Mouse (Mus musculus) intestine, embryonic 15.5 days (tissue): ENCODE results near the gene Ech1. TPM values are rescaled to one million over a fixed set of nuclear protein-coding genes. Genes with fewer than 3 reads are reported as not detected.

Experiments
- ATAC-seq: fragments of 200-750 bp; cut with Nextera tagmentation; 2 replicates; pipeline ENCODE4 v1.8.0; 2017; ENCODE audit warnings: moderate TSS enrichment, moderate library complexity
- H3K27ac ChIP-seq: fragments of 300-500 bp; sonication (generic); 2 replicates; pipeline ENCODE4 v1.5.1; 2015; ENCODE audit warnings: mild to moderate bottlenecking, inconsistent platforms
- H3K27me3 ChIP-seq: fragments of 300-500 bp; sonication (generic); replicated peaks from 2 replicates; pipeline ENCODE4 v1.6.1; 2015; ENCODE audit warnings: inconsistent platforms
- H3K36me3 ChIP-seq: fragments of 300-500 bp; sonication (generic); 2 replicates; pipeline ENCODE4 v1.6.1; 2015; ENCODE audit warnings: inconsistent platforms
- H3K4me1 ChIP-seq: fragments of 300-500 bp; sonication (generic); replicated peaks from 2 replicates; pipeline ENCODE4 v1.6.1; 2015; ENCODE audit warnings: inconsistent platforms
- H3K4me2 ChIP-seq: fragments of 300-500 bp; sonication (generic); replicated peaks from 2 replicates; pipeline ENCODE4 v1.6.1; 2015; ENCODE audit warnings: mild to moderate bottlenecking, inconsistent platforms
- H3K4me3 ChIP-seq: fragments of 300-500 bp; sonication (generic); replicated peaks from 2 replicates; pipeline ENCODE4 v1.5.1; 2015; ENCODE audit warnings: inconsistent platforms
- H3K9ac ChIP-seq: fragments of 300-500 bp; sonication (generic); 2 replicates; pipeline ENCODE4 v1.6.1; 2015; ENCODE audit warnings: inconsistent platforms
- H3K9me3 ChIP-seq: fragments of 300-500 bp; sonication (generic); 2 replicates; pipeline ENCODE4 v1.6.1; 2016; ENCODE audit warnings: inconsistent platforms
- WGBS: fragments of 180-500 bp; shearing (Covaris S2); methylation state at CpG from one replicate; pipeline ENCODE4 v1.1.7; 2015; 5-methylcytosine and 5-hydroxymethylcytosine counted together
- polyA plus RNA-seq: library from polyadenylated mRNA; unstranded; fragments of >200 nt; fragmentation: Nextera tagmentation; extraction: Ambion mirVana; gene quantifications from 2 replicates; pipeline ENCODE4 v1.2.1, GENCODE M21; 2015

Gene Ech1
- polyA plus RNA-seq, 1 experiment from 2014 or later = 234 TPM

GRCm38 (mm10) chr7:28838331-28838730 lies 13.3 kb downstream of the Ech1 start:
- Histone ChIP-seq H3K4me1 (0 out of 2 replicates have a peak, but pooled peaks cover 2% of the 10 kb centered on the region), H3K27ac (peak overlapping the region; percentile 88), H3K27me3 (no peaks in the 10 kb centered on the region), H3K36me3 (no peaks in the 10 kb centered on the region), H3K9ac (0 out of 2 replicates have a peak overlapping the region, but pooled peaks have one; percentile 21), H3K4me3 (no peak overlapping the region), H3K9me3 (no peaks in the 10 kb centered on the region), H3K4me2 (peak overlapping the region; percentile 57)
- peak; percentile 61 for ATAC-seq
- WGBS = 55% methylated on average over 9 of the region's 9 CpGs

- Histone ChIP-seq H3K9ac (no peak overlapping the region), H3K4me2 (no peak overlapping the region), H3K27ac (no peak overlapping the region), H3K4me1 (0 out of 2 replicates have a peak, but pooled peaks cover 6% of the 10 kb centered on the region), H3K9me3 (no peaks in the 10 kb centered on the region), H3K4me3 (no peak overlapping the region), H3K36me3 (no peaks in the 10 kb centered on the region), H3K27me3 (no peaks in the 10 kb centered on the region)
- ATAC-seq = no peak
- WGBS = 79% methylated on average over 1 of the region's 1 CpGs
Measured at GRCm38 (mm10) chr7:28847273-28847672, 22.3 kb downstream of the Ech1 start.

- Histone ChIP-seq H3K36me3 (no peaks in the 10 kb centered on the region), H3K4me3 (no peak overlapping the region), H3K4me2 (no peak overlapping the region), H3K27me3 (no peaks in the 10 kb centered on the region), H3K9me3 (no peaks in the 10 kb centered on the region), H3K4me1 (0 out of 2 replicates have a peak, but pooled peaks cover 6% of the 10 kb centered on the region), H3K27ac (peak overlapping the region; percentile 42; the same call in 1 of the 2 replicates), H3K9ac (no peak overlapping the region)
- 24% methylated on average over 1 of the region's 1 CpGs for WGBS
- ATAC-seq = peak; percentile 73
Measured at GRCm38 (mm10) chr7:28849700-28850236, 24.8 kb downstream of the Ech1 start.

- Histone ChIP-seq H3K4me3 (no peak overlapping the region), H3K27me3 (no peaks in the 10 kb centered on the region), H3K36me3 (no peaks in the 10 kb centered on the region), H3K9ac (no peak overlapping the region), H3K9me3 (no peaks in the 10 kb centered on the region), H3K27ac (0 out of 2 replicates have a peak overlapping the region, but pooled peaks have one; percentile 42), H3K4me2 (no peak overlapping the region), H3K4me1 (0 out of 2 replicates have a peak, but pooled peaks cover 6% of the 10 kb centered on the region)
- WGBS = 75% methylated on average over 4 of the region's 4 CpGs
- peak; percentile 72 for ATAC-seq
Measured at GRCm38 (mm10) chr7:28850642-28851041, 25.6 kb downstream of the Ech1 start.

- Histone ChIP-seq H3K36me3 (no peaks in the 10 kb centered on the region), H3K4me2 (no peak overlapping the region), H3K9ac (no peak overlapping the region), H3K27me3 (no peaks in the 10 kb centered on the region), H3K4me3 (no peak overlapping the region), H3K27ac (no peak overlapping the region), H3K9me3 (no peaks in the 10 kb centered on the region), H3K4me1 (peaks cover 9% of the 10 kb centered on the region)
- 88% methylated on average over 2 of the region's 2 CpGs for WGBS
- no peak for ATAC-seq
Measured at GRCm38 (mm10) chr7:28859953-28860352, 34.9 kb downstream of the Ech1 start.

GRCm38 (mm10) chr7:28860898-28861297 lies 35.9 kb downstream of the Ech1 start:
- Histone ChIP-seq H3K9me3 (no peaks in the 10 kb centered on the region), H3K4me3 (no peak overlapping the region), H3K9ac (no peak overlapping the region), H3K27me3 (no peaks in the 10 kb centered on the region), H3K4me1 (peaks cover 15% of the 10 kb centered on the region), H3K27ac (no peak overlapping the region), H3K4me2 (no peak overlapping the region), H3K36me3 (no peaks in the 10 kb centered on the region)
- WGBS = 88% methylated on average over 6 of the region's 6 CpGs
- no peak for ATAC-seq

GRCm38 (mm10) chr7:28862817-28863499 lies 37.9 kb downstream of the Ech1 start:
- Histone ChIP-seq H3K4me3 (no peak overlapping the region), H3K4me2 (no peak overlapping the region), H3K9ac (no peak overlapping the region), H3K36me3 (no peaks in the 10 kb centered on the region), H3K27ac (no peak overlapping the region), H3K9me3 (no peaks in the 10 kb centered on the region), H3K27me3 (no peaks in the 10 kb centered on the region), H3K4me1 (peaks cover 28% of the 10 kb centered on the region)
- no peak for ATAC-seq
- WGBS = 72% methylated on average over 15 of the region's 15 CpGs

GRCm38 (mm10) chr7:28863540-28863939 lies 38.5 kb downstream of the Ech1 start, which contains the start of gene Lgals7:
TSS of gene Lgals7 (plus strand) at chr7:28863853.
- Histone ChIP-seq H3K36me3 (no peaks in the 10 kb centered on the region), H3K4me2 (no peak within 1 kb of the TSS), H3K9ac (no peak within 1 kb of the TSS), H3K4me1 (peaks cover 28% of the 10 kb centered on the region), H3K4me3 (no peak within 1 kb of the TSS), H3K27ac (no peak within 1 kb of the TSS), H3K9me3 (no peaks in the 10 kb centered on the region), H3K27me3 (no peaks in the 10 kb centered on the region)
- ATAC-seq = no peak
- 83% methylated on average over 6 of the region's 6 CpGs for WGBS

GRCm38 (mm10) chr7:28864288-28864750 lies 39.3 kb downstream of the Ech1 start:
- Histone ChIP-seq H3K9ac (no peak overlapping the region), H3K27ac (no peak overlapping the region), H3K36me3 (no peaks in the 10 kb centered on the region), H3K27me3 (no peaks in the 10 kb centered on the region), H3K4me1 (peaks cover 28% of the 10 kb centered on the region), H3K4me2 (no peak overlapping the region), H3K4me3 (no peak overlapping the region), H3K9me3 (no peaks in the 10 kb centered on the region)
- WGBS = 45% methylated on average over 9 of the region's 9 CpGs
- no peak for ATAC-seq

- no peaks in the 10 kb centered on the region for H3K36me3 ChIP-seq
- H3K4me1 ChIP-seq = peaks cover 28% of the 10 kb centered on the region
- H3K4me3 ChIP-seq = peak overlapping the region; percentile 19
- H3K9me3 ChIP-seq = no peaks in the 10 kb centered on the region
- H3K27me3 ChIP-seq = no peaks in the 10 kb centered on the region
- H3K9ac ChIP-seq = peak overlapping the region; percentile 18
- H3K27ac ChIP-seq = 0 out of 2 replicates have a peak overlapping the region, but pooled peaks have one; percentile 5
- 38% methylated on average over 33 of the region's 33 CpGs for WGBS
- peak overlapping the region; percentile 58 for H3K4me2 ChIP-seq
- ATAC-seq = peak; percentile 60
Measured at GRCm38 (mm10) chr7:28865481-28866300, 40.7 kb downstream of the Ech1 start.

GRCm38 (mm10) chr7:28866769-28867507 lies 41.9 kb downstream of the Ech1 start:
- H3K4me2 ChIP-seq = peak overlapping the region; percentile 51; the same call in 1 of the 2 replicates
- peak overlapping the region; percentile 40; the same call in 1 of the 2 replicates for H3K27ac ChIP-seq

More at GRCm38 (mm10) chr7:28866769-28867507, 41.9 kb downstream of the Ech1 start:
- H3K27me3 ChIP-seq = no peaks in the 10 kb centered on the region
- 90% methylated on average over 28 of the region's 28 CpGs for WGBS
- H3K9ac ChIP-seq = no peak overlapping the region
- H3K4me3 ChIP-seq = no peak overlapping the region
- H3K36me3 ChIP-seq = no peaks in the 10 kb centered on the region
- peak; percentile 33 for ATAC-seq
- H3K9me3 ChIP-seq = no peaks in the 10 kb centered on the region
- H3K4me1 ChIP-seq = peaks cover 28% of the 10 kb centered on the region
